Mouse (Mus musculus) megakaryocyte, embryonic 14.5 days (primary cell): ENCODE data around the gene Dock11.

ENCODE experiments used
- FLI1 ChIP-seq: IDR thresholded peaks from 2 replicates; pipeline ENCODE4 v1.6.1; 2012; ENCODE audit warnings: low read length, inconsistent platforms, mixed read lengths
- GATA1 ChIP-seq: IDR thresholded peaks from 3 replicates; pipeline ENCODE4 v1.6.1; 2012; ENCODE audit warnings: mixed read lengths, low read length, inconsistent platforms, borderline replicate concordance

- TF ChIP-seq FLI1 (no peak), GATA1 (no peak)
Measured at GRCm38 (mm10) chrX:36077164-36077563, 188.5 kb downstream of the Dock11 start.
